Mouse (Mus musculus): ENCODE measurements around the gene Ccdc84.

GRCm38 (mm10) chr9:44450387-44450786 lies 32.0 kb upstream of the Ccdc84 start:
- TF ChIP-seq CTCF (IDR thresholded peaks at IDR 0.05; ENCODE audit: low read depth, low read length), result no peak
- TF ChIP-seq POLR2A (IDR thresholded peaks at IDR 0.05; ENCODE audit: borderline replicate concordance, low read depth, low read length), result no peak

All from bone marrow macrophage, adult 2 months (primary cell).